Mouse (Mus musculus) E14TG2a.4 (cell line): ENCODE results near the gene Cdc40.
A peak's percentile ranks its signal among the peaks of the same experiment; 100 is the strongest.
"Not testable (repeated sequence)": the region's sequence is repeated elsewhere in the genome, so short reads cannot be mapped to it uniquely, and the experiment has no call there.

Experiments
- H3K27me3 ChIP-seq: 2 replicates; pipeline ENCODE4 v1.6.1; 2014; ENCODE audit warnings: low read length, control low read depth; ENCODE audit not compliant: insufficient read depth
- H3K36me3 ChIP-seq: 2 replicates; pipeline ENCODE4 v1.6.1; 2014; ENCODE audit warnings: low read length, control low read depth; ENCODE audit not compliant: insufficient read depth
- H3K4me1 ChIP-seq: replicated peaks from 2 replicates; pipeline ENCODE4 v1.6.1; 2014; ENCODE audit warnings: low read depth, low read length, control low read depth
- H3K4me3 ChIP-seq: replicated peaks from 2 replicates; pipeline ENCODE4 v1.5.1; 2014; ENCODE audit warnings: mild to moderate bottlenecking, low read length
- H3K9me3 ChIP-seq: 2 replicates; pipeline ENCODE4 v1.6.1; 2014; ENCODE audit warnings: low read length, control low read depth
- CTCF ChIP-seq: conservative IDR thresholded peaks from 2 replicates; pipeline ENCODE4 v1.5.1; 2014; ENCODE audit warnings: low read length
- NANOG ChIP-seq: IDR thresholded peaks from 2 replicates; pipeline ENCODE4 v1.6.1; 2014; ENCODE audit warnings: borderline replicate concordance, low read length, mixed read lengths
- POU5F1 ChIP-seq: IDR thresholded peaks from 2 replicates; pipeline ENCODE4 v1.6.1; 2014; ENCODE audit warnings: low read length, borderline replicate concordance

Cdc40 gene

GRCm38 (mm10) chr10:40825952-40826351 is 57.2 kb downstream of the Cdc40 start:
- H3K4me1 ChIP-seq = no peaks in the 10 kb centered on the region
- TF ChIP-seq CTCF = no peak
- no peak for TF ChIP-seq POU5F1
- TF ChIP-seq NANOG = no peak
- H3K4me3 ChIP-seq = no peak overlapping the region
- H3K9me3 ChIP-seq = no peaks in the 10 kb centered on the region
- H3K36me3 ChIP-seq = peaks cover 9% of the 10 kb centered on the region; the same call in 1 of the 2 replicates
- H3K27me3 ChIP-seq = no peaks in the 10 kb centered on the region

GRCm38 (mm10) chr10:40816471-40816870 is 66.6 kb downstream of the Cdc40 start:
- Histone ChIP-seq H3K27me3 (peaks cover 9% of the 10 kb centered on the region), H3K4me3 (no peak overlapping the region), H3K4me1 (peaks cover 9% of the 10 kb centered on the region; the same call in 1 of the 2 replicates), H3K9me3 (no peaks in the 10 kb centered on the region), H3K36me3 (no peaks in the 10 kb centered on the region)
- TF ChIP-seq CTCF (no peak), NANOG (no peak)

GRCm38 (mm10) chr10:40813627-40814026 is 69.5 kb downstream of the Cdc40 start:
- TF ChIP-seq CTCF (peak; percentile 67), POU5F1 (no peak)
- Histone ChIP-seq H3K4me3 (no peak overlapping the region), H3K9me3 (no peaks in the 10 kb centered on the region), H3K36me3 (no peaks in the 10 kb centered on the region), H3K27me3 (peaks cover 19% of the 10 kb centered on the region), H3K4me1 (peaks cover 27% of the 10 kb centered on the region)

GRCm38 (mm10) chr10:40809411-40809910 is 73.7 kb downstream of the Cdc40 start:
- Histone ChIP-seq H3K27me3 (peaks cover 37% of the 10 kb centered on the region), H3K4me1 (peaks cover 28% of the 10 kb centered on the region)
- H3K4me3 ChIP-seq, H3K36me3 ChIP-seq, H3K9me3 ChIP-seq: not testable (repeated sequence)
- TF ChIP-seq NANOG = peak; percentile 59; the same call in 1 of the 2 replicates

- Histone ChIP-seq H3K36me3 (no peaks in the 10 kb centered on the region), H3K27me3 (peaks cover 31% of the 10 kb centered on the region)
Observed at GRCm38 (mm10) chr10:40806221-40806620, 76.9 kb downstream of the Cdc40 start.

GRCm38 (mm10) chr10:40805221-40805620 is 77.9 kb downstream of the Cdc40 start:
- Histone ChIP-seq H3K27me3 (peaks cover 24% of the 10 kb centered on the region), H3K9me3 (no peaks in the 10 kb centered on the region), H3K36me3 (no peaks in the 10 kb centered on the region), H3K4me1 (peaks cover 15% of the 10 kb centered on the region), H3K4me3 (no peak overlapping the region)
- TF ChIP-seq CTCF (no peak), POU5F1 (no peak), NANOG (no peak)

More at GRCm38 (mm10) chr10:40806221-40806620, 76.9 kb downstream of the Cdc40 start:
- H3K4me3 ChIP-seq = no peak overlapping the region
- TF ChIP-seq NANOG (no peak), CTCF (no peak), POU5F1 (no peak)
- peaks cover 22% of the 10 kb centered on the region for H3K4me1 ChIP-seq
- no peaks in the 10 kb centered on the region for H3K9me3 ChIP-seq

- peaks cover 21% of the 10 kb centered on the region for H3K9me3 ChIP-seq
- H3K36me3 ChIP-seq = no peaks in the 10 kb centered on the region
- H3K27me3 ChIP-seq = no peaks in the 10 kb centered on the region
- no peak overlapping the region for H3K4me3 ChIP-seq
- H3K4me1 ChIP-seq = no peaks in the 10 kb centered on the region
- TF ChIP-seq POU5F1 (no peak), NANOG (no peak), CTCF (no peak)
Observed at GRCm38 (mm10) chr10:40792115-40792514, 91.0 kb downstream of the Cdc40 start.

GRCm38 (mm10) chr10:40790406-40790805 is 92.7 kb downstream of the Cdc40 start:
- no peaks in the 10 kb centered on the region for H3K36me3 ChIP-seq
- TF ChIP-seq NANOG (no peak), POU5F1 (no peak), CTCF (no peak)
- H3K4me1 ChIP-seq = no peaks in the 10 kb centered on the region
- no peak overlapping the region for H3K4me3 ChIP-seq
- peaks cover 34% of the 10 kb centered on the region for H3K9me3 ChIP-seq
- no peaks in the 10 kb centered on the region for H3K27me3 ChIP-seq
